Mouse (Mus musculus): ENCODE measurements around the gene Nfkbil1. TPM values are rescaled to one million over a fixed set of nuclear protein-coding genes. Genes with fewer than 3 reads are reported as not detected.
A peak's percentile ranks its signal among the peaks of the same experiment; 100 is the strongest.

The Nfkbil1 gene
- polyA plus RNA-seq, 1 experiment from 2014 or later, result 12.3 TPM

DNA sequence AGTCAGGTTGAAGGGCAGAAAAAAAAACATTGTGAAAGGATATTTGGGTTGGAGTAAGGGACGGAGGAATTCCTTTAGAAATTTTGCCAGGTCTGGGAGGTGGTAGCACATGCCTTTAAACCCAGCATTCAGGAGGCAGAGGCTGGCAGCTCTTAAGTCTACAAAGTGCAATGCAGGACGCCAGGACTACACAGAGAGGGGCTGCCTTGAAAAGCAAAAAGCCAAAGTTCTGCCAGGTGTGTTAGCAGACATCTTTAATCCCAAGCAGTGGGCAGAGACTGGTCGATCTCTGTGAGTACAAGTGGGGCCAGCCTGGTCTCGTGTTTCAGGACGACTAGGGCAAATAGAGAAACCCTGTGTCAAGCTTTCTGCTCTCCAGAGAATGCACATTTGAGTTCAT lies 16.4 kb upstream of the Nfkbil1 start:
- WGBS, result 79% methylated on average over 5 of the region's 5 CpGs
- Histone ChIP-seq H3K4me2 (replicated peaks) (no peak overlapping the region), H3K27ac (replicated peaks) (no peak overlapping the region), H3K9ac (replicated peaks) (no peak overlapping the region), H3K9me3 (no peaks in the 10 kb centered on the region), H3K36me3 (peaks cover 74% of the 10 kb centered on the region), H3K4me3 (no peak overlapping the region), H3K4me1 (peaks cover 4% of the 10 kb centered on the region), H3K27me3 (no peaks in the 10 kb centered on the region)
- ATAC-seq (replicated peaks), result no peak

DNA sequence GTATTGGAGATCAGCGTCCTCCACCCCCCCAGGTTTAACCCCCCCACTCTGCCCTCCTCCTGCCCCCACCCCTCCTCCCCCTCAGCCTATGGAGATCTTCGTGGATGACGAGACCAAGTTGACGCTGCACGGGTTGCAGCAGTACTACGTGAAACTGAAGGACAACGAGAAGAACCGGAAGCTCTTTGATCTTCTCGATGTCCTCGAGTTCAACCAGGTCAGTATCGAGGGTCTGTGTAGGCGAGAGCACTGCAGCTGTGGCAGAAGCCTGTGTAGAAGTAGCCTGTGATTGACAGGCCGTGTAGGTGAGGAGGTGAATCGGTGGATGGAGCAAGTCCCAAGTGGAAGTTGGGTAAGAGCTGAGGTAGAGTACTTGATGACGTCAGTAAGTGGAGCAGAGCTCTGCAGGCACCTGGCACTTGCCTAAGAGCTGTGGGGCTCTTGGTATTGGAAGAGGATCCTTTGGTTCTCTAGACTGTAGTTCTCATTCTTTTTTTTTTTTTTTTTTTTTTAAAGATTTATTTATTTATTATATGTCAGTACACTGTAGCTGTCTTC lies 15.6 kb upstream of the Nfkbil1 start:
- H3K4me2 ChIP-seq (replicated peaks), result no peak overlapping the region
- ATAC-seq (replicated peaks), result 0 out of 2 replicates have a peak, but pooled peaks have one; percentile 8
- H3K9ac ChIP-seq (replicated peaks), result no peak overlapping the region
- whole genome bisulfite sequencing, result 81% methylated on average over 15 of the region's 15 CpGs
- H3K36me3 ChIP-seq, result peaks cover 81% of the 10 kb centered on the region
- H3K9me3 ChIP-seq, result no peaks in the 10 kb centered on the region
- H3K4me3 ChIP-seq, result no peak overlapping the region
- H3K27ac ChIP-seq (replicated peaks), result no peak overlapping the region
- H3K27me3 ChIP-seq, result no peaks in the 10 kb centered on the region
- H3K4me1 ChIP-seq, result peaks cover 12% of the 10 kb centered on the region

DNA sequence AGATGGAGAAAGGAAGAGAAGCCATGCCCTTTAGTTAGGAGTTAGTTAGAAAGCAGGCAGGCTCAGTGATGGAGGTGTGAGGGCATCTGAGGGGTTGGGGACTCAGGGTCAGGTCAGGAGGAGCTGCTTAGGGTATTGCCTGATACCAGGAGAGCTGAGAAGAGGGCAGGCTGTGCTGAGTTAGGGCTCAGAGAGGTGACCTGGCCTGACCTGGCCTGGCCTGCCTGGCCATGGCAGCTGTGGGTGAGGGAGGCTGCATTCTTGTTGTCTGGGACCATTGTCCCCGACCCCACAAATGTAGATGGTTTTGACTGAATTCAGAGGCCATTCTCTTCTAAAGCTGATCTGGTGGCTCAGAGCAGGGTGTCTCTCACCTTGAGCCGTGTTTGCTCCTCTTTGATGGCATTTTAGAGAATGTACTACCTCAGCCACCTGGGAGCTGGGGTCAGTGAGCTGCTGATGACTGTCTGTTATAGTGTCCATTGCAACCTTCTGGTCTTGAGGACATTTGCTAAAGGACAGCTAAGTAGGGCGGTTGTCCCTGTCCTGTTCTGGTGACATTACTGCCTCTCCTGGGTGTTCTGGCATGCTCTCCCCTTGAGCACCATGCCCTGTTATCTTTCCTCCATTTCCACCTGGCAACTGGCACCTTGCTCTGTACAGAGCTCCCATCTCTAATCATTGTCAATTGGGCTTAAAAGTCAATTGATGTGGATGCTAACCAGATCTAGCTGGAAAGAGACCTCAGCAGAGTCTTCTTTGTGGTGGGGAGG lies 14.9 kb upstream of the Nfkbil1 start:
- Histone ChIP-seq H3K4me2 (replicated peaks) (no peak overlapping the region), H3K36me3 (peaks cover 87% of the 10 kb centered on the region), H3K9ac (replicated peaks) (no peak overlapping the region), H3K27ac (replicated peaks) (no peak overlapping the region), H3K27me3 (no peaks in the 10 kb centered on the region), H3K4me3 (no peak overlapping the region), H3K4me1 (peaks cover 19% of the 10 kb centered on the region), H3K9me3 (no peaks in the 10 kb centered on the region)
- ATAC-seq (replicated peaks), result no peak
- 95% methylated on average over 3 of the region's 3 CpGs for WGBS

DNA sequence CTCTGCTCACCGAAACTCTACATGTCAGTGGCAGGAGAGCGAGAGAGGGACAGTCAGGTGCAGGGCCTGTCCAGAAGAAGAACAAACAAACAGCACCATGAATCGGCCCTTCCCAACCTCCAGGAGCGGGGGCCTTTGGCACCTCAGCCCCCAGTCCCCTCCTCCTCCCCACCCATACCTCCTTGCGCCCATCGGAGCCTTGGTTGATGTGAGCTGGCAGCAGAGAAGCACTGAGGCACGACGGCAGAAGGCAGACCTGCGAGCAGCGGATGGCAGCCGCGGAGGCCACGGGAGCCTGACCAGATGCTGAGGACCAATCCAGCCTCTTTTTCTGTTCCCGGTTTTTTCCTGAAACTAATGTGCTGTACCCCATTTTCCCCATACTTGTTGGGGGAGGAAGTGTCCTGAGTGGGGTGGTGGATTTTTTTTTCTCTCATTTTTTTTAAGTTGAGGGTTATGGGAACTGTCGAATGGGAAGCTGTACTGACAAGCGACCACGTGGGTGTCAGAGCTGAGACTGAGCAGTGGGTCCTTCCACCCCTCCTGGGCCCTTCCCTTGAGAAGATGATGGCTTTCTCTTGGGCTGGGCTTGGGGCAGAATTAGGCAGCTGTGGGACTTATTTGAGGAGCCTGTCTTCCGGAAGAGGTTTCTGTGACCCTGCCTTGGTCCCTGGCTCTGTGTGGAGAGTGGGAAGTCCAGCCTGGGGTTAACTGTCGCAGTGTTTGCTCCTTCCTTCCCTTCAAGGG lies 14.0 kb upstream of the Nfkbil1 start:
- Histone ChIP-seq H3K9ac (replicated peaks) (no peak overlapping the region), H3K4me3 (no peak overlapping the region), H3K4me2 (replicated peaks) (no peak overlapping the region), H3K36me3 (peaks cover 96% of the 10 kb centered on the region), H3K27me3 (no peaks in the 10 kb centered on the region), H3K4me1 (peaks cover 28% of the 10 kb centered on the region), H3K9me3 (no peaks in the 10 kb centered on the region), H3K27ac (replicated peaks) (no peak overlapping the region)
- no peak for ATAC-seq (replicated peaks)
- WGBS, result 88% methylated on average over 19 of the region's 19 CpGs

DNA sequence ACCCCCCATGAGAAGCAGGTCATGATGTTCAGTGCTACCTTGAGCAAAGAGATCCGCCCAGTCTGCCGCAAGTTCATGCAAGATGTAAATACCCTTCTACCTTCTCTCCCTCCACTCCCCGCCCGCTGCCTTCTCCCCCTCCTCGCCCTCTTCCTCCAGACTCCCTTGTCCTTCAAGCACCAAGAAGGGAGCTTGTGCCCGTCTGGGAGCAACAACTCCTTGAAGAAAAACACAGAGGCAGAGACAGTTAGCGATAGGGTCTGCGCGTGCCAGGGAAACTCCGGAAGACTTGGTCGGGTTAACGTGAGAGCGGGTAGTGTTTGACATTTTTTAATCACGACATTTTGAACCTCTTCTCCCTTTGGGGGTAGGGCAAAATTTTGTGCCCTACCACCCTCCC lies 13.4 kb upstream of the Nfkbil1 start:
- Histone ChIP-seq H3K4me1 (peaks cover 34% of the 10 kb centered on the region), H3K36me3 (peaks cover 97% of the 10 kb centered on the region), H3K4me3 (no peak overlapping the region), H3K27ac (replicated peaks) (no peak overlapping the region), H3K9me3 (no peaks in the 10 kb centered on the region), H3K9ac (replicated peaks) (no peak overlapping the region), H3K4me2 (replicated peaks) (no peak overlapping the region), H3K27me3 (no peaks in the 10 kb centered on the region)
- ATAC-seq (replicated peaks), result no peak
- WGBS, result 88% methylated on average over 14 of the region's 14 CpGs

DNA sequence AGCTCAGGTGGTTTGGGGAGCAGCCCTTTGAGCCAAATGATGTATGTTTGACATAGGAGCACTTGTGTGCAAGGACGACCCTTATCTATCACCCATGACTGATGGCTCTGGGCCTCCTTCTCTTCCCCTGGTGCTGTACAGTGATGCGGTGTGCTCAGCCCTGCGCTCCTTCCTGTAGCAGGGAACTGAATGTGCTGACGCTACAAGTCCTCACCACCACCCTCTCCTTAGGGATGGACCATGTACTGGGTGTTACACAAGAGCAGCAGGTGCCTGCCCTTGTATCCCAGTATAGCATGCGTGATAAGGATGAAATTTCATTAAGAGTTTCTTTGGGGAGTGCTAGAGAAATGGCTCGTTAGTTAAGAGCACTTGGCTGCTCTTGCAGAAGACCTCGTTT lies 11.6 kb upstream of the Nfkbil1 start:
- WGBS, result 78% methylated on average over 7 of the region's 7 CpGs
- no peaks in the 10 kb centered on the region for H3K27me3 ChIP-seq
- H3K36me3 ChIP-seq, result peaks cover 86% of the 10 kb centered on the region
- H3K4me2 ChIP-seq (replicated peaks), result no peak overlapping the region
- no peak overlapping the region for H3K27ac ChIP-seq (replicated peaks)
- H3K9ac ChIP-seq (replicated peaks), result no peak overlapping the region
- peaks cover 42% of the 10 kb centered on the region for H3K4me1 ChIP-seq
- no peak for ATAC-seq (replicated peaks)
- no peaks in the 10 kb centered on the region for H3K9me3 ChIP-seq
- H3K4me3 ChIP-seq, result no peak overlapping the region

DNA sequence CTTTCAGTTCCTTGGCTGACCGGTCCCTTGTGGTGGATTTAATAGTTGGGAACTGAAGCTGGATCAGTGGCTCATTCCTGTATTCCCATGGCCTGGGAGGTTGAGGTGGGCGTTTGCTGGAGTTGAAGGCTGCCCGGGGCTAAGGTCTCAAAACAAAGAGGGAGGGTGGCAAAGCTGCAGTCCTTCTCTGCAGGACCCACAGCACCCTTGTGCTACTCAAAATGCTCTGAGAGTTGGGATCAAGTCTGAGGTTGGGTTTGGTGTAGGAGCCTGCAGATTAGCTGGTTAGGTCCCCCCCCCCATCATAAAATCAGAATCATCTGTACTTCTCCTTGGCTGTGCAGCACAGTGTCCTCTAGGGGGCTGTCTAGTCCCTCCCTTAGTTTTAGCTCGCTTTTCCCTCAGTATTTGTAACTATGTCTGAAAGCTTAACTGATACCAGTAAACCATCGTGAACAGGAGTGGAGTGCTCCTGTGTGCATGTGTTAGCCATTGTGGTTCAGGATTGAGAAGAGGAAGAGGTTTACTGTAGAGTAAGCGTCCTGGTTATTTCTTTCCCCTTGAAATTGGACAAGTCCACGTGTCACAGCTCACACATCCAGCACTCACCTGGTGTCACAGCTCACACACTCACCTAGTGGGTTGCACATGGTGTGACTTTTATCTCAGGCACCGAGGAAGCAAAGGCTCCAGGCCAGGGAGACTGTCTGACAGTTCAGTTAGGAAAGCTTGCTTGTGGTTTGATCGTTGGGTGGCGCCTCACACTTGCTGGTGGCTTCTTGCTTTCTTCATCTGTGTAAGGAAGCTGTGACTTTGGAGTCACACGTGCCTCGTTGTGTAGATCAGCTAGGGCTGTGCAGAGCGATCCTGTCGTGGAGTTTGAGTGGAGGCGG lies 10.4 kb upstream of the Nfkbil1 start:
- Histone ChIP-seq H3K4me2 (replicated peaks) (peak overlapping the region; percentile 81), H3K9me3 (no peaks in the 10 kb centered on the region), H3K36me3 (peaks cover 76% of the 10 kb centered on the region), H3K27me3 (no peaks in the 10 kb centered on the region), H3K4me1 (peaks cover 43% of the 10 kb centered on the region), H3K27ac (replicated peaks) (0 out of 2 replicates have a peak overlapping the region, but pooled peaks have one; percentile 24), H3K9ac (replicated peaks) (peak overlapping the region; percentile 37; the same call in 1 of the 2 replicates), H3K4me3 (peak overlapping the region; percentile 80)
- no peak for ATAC-seq (replicated peaks)
- 80% methylated on average over 15 of the region's 15 CpGs for WGBS

DNA sequence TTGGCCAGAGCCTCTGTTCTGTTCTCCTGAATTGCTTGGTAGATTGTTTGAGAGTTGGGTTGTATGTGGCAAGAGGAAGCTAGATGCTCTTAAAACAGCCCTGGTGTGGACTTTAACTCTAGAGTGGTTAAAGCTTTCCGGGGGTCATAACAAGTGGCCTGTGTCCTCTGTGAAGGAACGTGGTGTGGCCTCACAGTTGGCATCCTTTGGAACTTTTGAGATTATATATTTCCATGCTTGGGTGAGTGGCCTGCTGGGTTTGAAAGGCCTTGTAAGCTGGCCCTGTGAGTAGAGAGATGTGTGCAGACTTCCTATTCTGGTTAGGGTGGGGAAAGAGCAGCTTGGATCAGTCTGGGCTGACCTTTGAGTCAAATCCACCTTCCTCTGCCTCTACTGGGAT lies 9.4 kb upstream of the Nfkbil1 start:
- ATAC-seq (replicated peaks), result no peak
- peaks cover 52% of the 10 kb centered on the region for H3K4me1 ChIP-seq
- H3K36me3 ChIP-seq, result peaks cover 66% of the 10 kb centered on the region
- H3K4me3 ChIP-seq, result peak overlapping the region; percentile 80
- WGBS, result 76% methylated on average over 2 of the region's 2 CpGs
- peak overlapping the region; percentile 0; the same call in 1 of the 2 replicates for H3K27ac ChIP-seq (replicated peaks)
- peak overlapping the region; percentile 81 for H3K4me2 ChIP-seq (replicated peaks)
- H3K27me3 ChIP-seq, result no peaks in the 10 kb centered on the region
- peak overlapping the region; percentile 99 for H3K9ac ChIP-seq (replicated peaks)
- no peaks in the 10 kb centered on the region for H3K9me3 ChIP-seq

DNA sequence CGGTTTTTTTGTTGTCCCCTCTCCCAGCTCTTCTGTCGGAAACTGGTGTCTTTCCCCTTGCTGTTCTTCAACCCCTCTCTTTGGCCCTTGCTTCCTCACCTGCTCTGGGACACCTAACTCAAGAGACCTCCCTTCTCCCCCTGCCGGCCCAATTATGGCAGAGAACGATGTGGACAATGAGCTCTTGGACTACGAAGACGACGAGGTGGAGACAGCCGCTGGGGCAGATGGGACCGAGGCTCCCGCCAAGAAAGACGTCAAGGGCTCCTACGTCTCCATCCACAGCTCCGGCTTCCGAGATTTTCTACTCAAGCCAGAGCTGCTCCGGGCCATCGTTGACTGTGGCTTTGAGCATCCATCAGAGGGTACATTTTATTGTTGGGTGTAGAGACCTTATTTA lies 7.5 kb upstream of the Nfkbil1 start:
- Histone ChIP-seq H3K27ac (replicated peaks) (peak overlapping the region; percentile 97), H3K9me3 (no peaks in the 10 kb centered on the region), H3K27me3 (no peaks in the 10 kb centered on the region), H3K9ac (replicated peaks) (peak overlapping the region; percentile 99), H3K36me3 (peaks cover 47% of the 10 kb centered on the region), H3K4me2 (replicated peaks) (peak overlapping the region; percentile 81), H3K4me1 (peaks cover 52% of the 10 kb centered on the region), H3K4me3 (peak overlapping the region; percentile 80)
- no peak; the same call in 1 of the 2 replicates for ATAC-seq (replicated peaks)
- 3% methylated on average over 16 of the region's 16 CpGs for WGBS

DNA sequence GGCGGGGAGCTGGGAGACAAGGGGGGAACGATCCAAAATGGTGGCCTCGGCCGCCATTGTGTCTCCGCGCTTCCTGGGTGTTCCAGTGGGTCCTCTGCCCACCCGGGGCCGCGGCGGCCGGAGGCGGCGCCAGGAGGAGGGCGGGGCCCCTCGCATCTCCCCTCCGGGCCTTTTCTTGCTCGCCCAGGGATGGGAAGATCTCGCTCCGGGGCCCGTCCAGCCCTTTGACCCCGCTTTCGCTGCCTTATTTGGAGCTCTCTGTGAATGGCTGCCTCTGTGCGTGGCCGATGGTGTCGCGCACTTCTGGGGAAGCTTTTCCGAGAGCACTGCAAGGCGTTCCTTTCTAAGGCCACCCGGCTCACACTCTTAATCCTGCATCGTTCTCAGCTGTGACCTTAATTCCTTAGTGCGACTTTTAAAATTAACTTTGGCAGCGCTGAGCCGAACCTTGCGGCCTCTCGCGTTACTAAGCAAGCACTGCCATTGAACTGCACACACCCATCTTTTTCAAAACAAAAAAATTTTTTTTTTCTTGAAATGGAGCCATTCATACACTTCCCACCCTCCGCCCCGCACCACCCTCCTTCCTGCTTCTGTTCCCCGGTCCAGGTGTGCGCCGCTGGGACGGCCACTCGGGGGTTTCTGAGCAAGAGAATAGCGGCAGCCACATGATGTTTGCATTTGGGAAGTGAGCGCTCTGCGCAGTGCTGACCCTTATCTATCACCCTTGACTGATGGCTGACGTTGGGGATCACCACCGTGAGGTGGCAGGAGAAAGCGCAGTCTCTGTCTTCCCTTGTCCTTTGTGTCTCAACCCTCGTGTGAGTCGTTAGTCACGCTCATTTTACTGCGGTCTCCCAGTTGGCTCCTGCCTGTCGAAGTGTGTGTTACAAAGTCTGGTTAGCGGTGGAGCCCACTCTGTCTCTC lies 6.7 kb upstream of the Nfkbil1 start:
- under 1% methylated on average over 55 of the region's 55 CpGs for WGBS

More for the DNA sequence above, 6.7 kb upstream of the Nfkbil1 start:
- peaks cover 39% of the 10 kb centered on the region for H3K36me3 ChIP-seq
- H3K27ac ChIP-seq (replicated peaks), result peak overlapping the region; percentile 97
- no peaks in the 10 kb centered on the region for H3K27me3 ChIP-seq
- H3K4me2 ChIP-seq (replicated peaks), result peak overlapping the region; percentile 81
- peak overlapping the region; percentile 99 for H3K9ac ChIP-seq (replicated peaks)
- H3K4me3 ChIP-seq, result peak overlapping the region; percentile 80
- H3K4me1 ChIP-seq, result peaks cover 50% of the 10 kb centered on the region
- H3K9me3 ChIP-seq, result no peaks in the 10 kb centered on the region
- peak; percentile 38 for ATAC-seq (replicated peaks)
